Mouse (Mus musculus) cerebellum, adult 11 months (tissue): ENCODE data around the gene Cyp3a44.
"Not testable (repeated sequence)": the region's sequence is repeated elsewhere in the genome, so short reads cannot be mapped to it uniquely, and the experiment has no call there.

Experiments used
- DNase-seq: peaks from one replicate; pipeline ENCODE4 v3.0.0; 2022

Gene Cyp3a44

DNA sequence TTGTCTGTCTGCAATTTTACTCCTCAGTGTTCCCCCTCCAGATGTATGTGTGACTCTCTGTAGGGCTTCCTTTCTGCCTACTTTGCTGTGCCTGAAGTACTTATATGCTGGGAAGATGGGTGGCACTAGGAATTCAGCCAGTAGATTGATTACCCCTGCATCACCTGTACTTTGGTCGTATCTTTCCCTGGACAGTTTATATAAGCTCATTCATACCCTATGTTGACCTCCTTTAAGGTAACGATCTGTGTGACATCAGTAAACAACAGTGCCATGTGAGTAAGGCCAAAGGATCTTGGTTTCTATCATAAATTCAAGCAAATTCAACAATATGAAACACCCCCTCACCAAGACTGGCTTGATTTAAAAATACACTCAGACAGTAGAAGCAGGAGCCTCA, at the start of gene Cyp3a44:
TSS of gene Cyp3a44 (minus strand) at position 79 of the 400 bp plus-strand sequence.
- DNase-seq: not testable (repeated sequence)

DNA sequence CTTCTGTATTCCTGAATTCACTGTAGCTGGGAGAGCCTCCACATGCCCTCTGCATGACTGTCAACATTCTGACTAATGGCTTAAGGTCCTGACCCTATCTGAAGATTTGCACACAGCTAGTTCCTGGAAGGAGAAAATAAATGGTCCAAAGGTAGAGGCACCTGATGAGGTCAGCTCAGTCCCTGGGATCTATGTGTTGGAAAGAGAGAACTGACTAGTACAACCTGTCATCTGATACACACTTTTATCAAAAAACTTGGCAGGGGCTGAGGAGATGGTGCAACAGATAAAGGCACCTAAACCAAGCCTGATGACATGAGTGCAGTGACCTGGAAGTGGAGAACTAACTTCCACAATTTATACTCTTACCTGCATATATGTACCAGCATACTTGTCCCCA, 5.4 kb downstream of the Cyp3a44 start:
- not testable (repeated sequence) for DNase-seq

DNA sequence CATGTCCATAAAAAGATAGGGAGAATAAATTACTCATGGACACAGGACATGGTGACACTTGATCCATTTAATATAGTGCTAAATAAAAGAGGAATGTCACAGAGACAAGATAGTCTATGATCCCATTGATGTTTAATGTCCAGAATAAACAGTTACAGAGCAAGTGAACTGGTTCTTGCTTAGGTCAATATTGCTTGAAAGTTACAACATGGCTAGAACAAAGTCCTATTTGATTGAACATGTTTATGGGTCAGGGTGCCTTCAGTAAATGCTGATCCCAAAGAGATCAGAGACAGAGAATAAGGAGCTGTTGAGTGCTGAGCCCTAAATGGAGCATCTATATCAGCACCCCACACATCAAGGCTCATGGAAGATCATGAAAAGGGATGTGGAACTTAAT, 12.4 kb downstream of the Cyp3a44 start:
- not testable (repeated sequence) for DNase-seq

DNA sequence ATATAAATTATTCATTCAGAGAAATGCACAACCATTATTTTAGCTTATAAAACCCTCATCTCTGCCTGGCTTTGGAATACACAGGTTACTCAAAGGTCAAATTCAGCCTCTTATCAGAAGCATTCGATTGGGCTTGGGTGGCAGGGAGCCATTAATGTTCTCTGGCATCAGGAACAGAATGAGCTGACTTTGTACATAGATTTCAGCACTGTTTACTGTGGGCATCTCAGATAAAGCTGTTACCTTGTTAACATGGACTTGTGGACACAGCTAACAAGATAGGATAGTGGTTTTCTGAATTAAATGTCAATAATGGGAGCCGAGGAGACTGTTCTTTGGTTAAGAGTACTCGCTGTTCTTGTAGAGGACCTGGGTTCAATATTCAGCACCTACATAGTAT, 68.2 kb downstream of the Cyp3a44 start:
- not testable (repeated sequence) for DNase-seq
